Mouse (Mus musculus) CH12.LX (cell line): ENCODE data around the gene Dnajc7. TPM values are rescaled to one million over a fixed set of nuclear protein-coding genes. Genes with fewer than 3 reads are reported as not detected.
"Not testable (repeated sequence)": the region's sequence is repeated elsewhere in the genome, so short reads cannot be mapped to it uniquely, and the experiment has no call there.

ENCODE experiments used
- DNase-seq: peaks from one replicate; pipeline ENCODE4 v3.0.0-alpha.2; 2013; ENCODE audit errors: extremely low read depth
- H3K27ac ChIP-seq: 2 replicates; pipeline ENCODE4 v1.5.1; 2012; ENCODE audit warnings: low read depth, mild to moderate bottlenecking, control low read depth, moderate library complexity; ENCODE audit not compliant: insufficient read depth
- H3K27me3 ChIP-seq: replicated peaks from 2 replicates; pipeline ENCODE3; 2012; ENCODE audit warnings: inconsistent platforms
- H3K36me3 ChIP-seq, 2 experiments: replicated peaks in 1 of 2; 2 replicates each; pipeline versions ENCODE3 to v1.6.1; 2012; ENCODE audit warnings: inconsistent platforms in 1 of 2, low read length in 1 of 2, mild to moderate bottlenecking in 1 of 2, mixed read lengths in 1 of 2, moderate library complexity in 1 of 2; ENCODE audit not compliant: control insufficient read depth in 1 of 2, insufficient read depth in 1 of 2
- H3K4me1 ChIP-seq, 2 experiments: 2 replicates each; pipeline ENCODE4 v1.6.1; 2012; ENCODE audit warnings: inconsistent platforms in 1 of 2, moderate library complexity in 1 of 2; ENCODE audit not compliant: insufficient read depth in 2 of 2, control insufficient read depth in 1 of 2
- H3K4me2 ChIP-seq: 2 replicates; pipeline ENCODE4 v1.6.1; 2012; ENCODE audit warnings: low read depth, mild to moderate bottlenecking, control low read depth; ENCODE audit not compliant: poor library complexity, insufficient read depth, severe bottlenecking
- H3K4me3 ChIP-seq, 3 experiments: fragments of 150-350 bp in 1 of 3; sonication (generic) in 1 of 3; replicated peaks in 1 of 3; 2 replicates each; pipeline versions ENCODE3 to v1.5.1; 2011 to 2012; ENCODE audit warnings: low read depth in 2 of 3, low read length in 2 of 3, mild to moderate bottlenecking in 2 of 3, moderate library complexity in 2 of 3, control low read depth in 1 of 3, improper control_type of control experiment in 1 of 3, inconsistent platforms in 1 of 3, mixed read lengths in 1 of 3; ENCODE audit not compliant: poor library complexity in 1 of 3
- H3K79me2 ChIP-seq: replicated peaks from 2 replicates; pipeline ENCODE4 v1.6.1; 2012; ENCODE audit warnings: mild to moderate bottlenecking, moderate library complexity; ENCODE audit not compliant: control insufficient read depth, poor library complexity, insufficient read depth, severe bottlenecking; ENCODE audit errors: extremely low read depth
- H3K9ac ChIP-seq: 2 replicates; pipeline ENCODE4 v1.6.1; 2012; ENCODE audit warnings: low read depth, mild to moderate bottlenecking, control low read depth, moderate library complexity; ENCODE audit not compliant: insufficient read depth
- H3K9me3 ChIP-seq: replicated peaks from 2 replicates; pipeline ENCODE3; 2012; ENCODE audit warnings: low read length, inconsistent platforms, mixed read lengths
- BHLHE40 ChIP-seq: IDR thresholded peaks from 2 replicates; pipeline ENCODE4 v1.6.1; 2011; ENCODE audit warnings: mild to moderate bottlenecking, low read depth, low read length, improper control_type of control experiment
- CHD1 ChIP-seq: IDR thresholded peaks from 2 replicates; pipeline ENCODE4 v1.6.1; 2012; ENCODE audit warnings: low read depth, low read length, improper control_type of control experiment, inconsistent platforms
- E2F4 ChIP-seq: IDR thresholded peaks from 2 replicates; pipeline ENCODE4 v1.6.1; 2011; ENCODE audit warnings: low read depth, low read length, improper control_type of control experiment; ENCODE audit not compliant: insufficient replicate concordance
- ELF1 ChIP-seq: IDR thresholded peaks from 2 replicates; pipeline ENCODE4 v1.6.1; 2014; ENCODE audit warnings: low read depth, mild to moderate bottlenecking, inconsistent platforms, low read length, improper control_type of control experiment
- JUND ChIP-seq: conservative IDR thresholded peaks from 2 replicates; pipeline ENCODE4 v1.6.1; 2011; ENCODE audit warnings: low read depth, low read length, improper control_type of control experiment
- MAFK ChIP-seq: IDR thresholded peaks from 2 replicates; pipeline ENCODE4 v1.6.1; 2011; ENCODE audit warnings: low read length, improper control_type of control experiment; ENCODE audit not compliant: insufficient replicate concordance
- MAZ ChIP-seq: IDR thresholded peaks from 2 replicates; pipeline ENCODE4 v1.6.1; 2012; ENCODE audit warnings: low read depth, mild to moderate bottlenecking, inconsistent platforms, low read length, improper control_type of control experiment, moderate library complexity
- MXI1 ChIP-seq: IDR thresholded peaks from 2 replicates; pipeline ENCODE4 v1.6.1; 2011; ENCODE audit warnings: mild to moderate bottlenecking, low read depth, low read length, improper control_type of control experiment
- MYC ChIP-seq: IDR thresholded peaks from 2 replicates; pipeline ENCODE4 v1.6.1; 2011; ENCODE audit warnings: low read depth, mild to moderate bottlenecking, improper control_type of control experiment, low read length
- NELFE ChIP-seq: IDR thresholded peaks from 2 replicates; pipeline ENCODE4 v1.6.1; 2011; ENCODE audit warnings: low read depth, low read length, improper control_type of control experiment
- POLR2AphosphoS2 ChIP-seq: IDR thresholded peaks from 2 replicates; pipeline ENCODE4 v1.6.1; 2011; ENCODE audit warnings: low read depth, low read length, improper control_type of control experiment
- RCOR1 ChIP-seq: conservative IDR thresholded peaks from 2 replicates; pipeline ENCODE4 v1.6.1; 2012; ENCODE audit warnings: low read depth, mild to moderate bottlenecking, inconsistent platforms, low read length, improper control_type of control experiment
- TBP ChIP-seq: conservative IDR thresholded peaks from 2 replicates; pipeline ENCODE4 v1.6.1; 2011; ENCODE audit warnings: low read depth, low read length, improper control_type of control experiment
- UBTF ChIP-seq: IDR thresholded peaks from 2 replicates; pipeline ENCODE4 v1.6.1; 2012; ENCODE audit warnings: low read depth, mild to moderate bottlenecking, inconsistent platforms, low read length, improper control_type of control experiment, moderate library complexity
- USF2 ChIP-seq: conservative IDR thresholded peaks from 2 replicates; pipeline ENCODE4 v1.6.1; 2011; ENCODE audit warnings: low read depth, low read length, improper control_type of control experiment
- ZMIZ1 ChIP-seq: IDR thresholded peaks from 2 replicates; pipeline ENCODE4 v1.6.1; 2012; ENCODE audit warnings: low read depth, mild to moderate bottlenecking, inconsistent platforms, low read length, improper control_type of control experiment
- ZNF384 ChIP-seq: IDR thresholded peaks from 2 replicates; pipeline ENCODE4 v1.6.1; 2012; ENCODE audit warnings: low read depth, low read length, improper control_type of control experiment, inconsistent platforms
- dilution Hi-C: fragments of 300-500 bp; cut with MboI; formaldehyde crosslinking; loops from 2 replicates; pipeline ENCODE4 v1.14.3; 2020; ENCODE audit warnings: low sequenced_read_pairs; ENCODE audit not compliant: extremely low pct_unique_long_range_greater_than_20kb, extremely low pct_ligation_motif_present
- in situ Hi-C: fragments of 300-500 bp; cut with MboI; formaldehyde crosslinking; loops from 3 replicates; pipeline ENCODE4 v1.14.3; 2019; ENCODE audit warnings: low sequenced_read_pairs, low pct_ligation_motif_present, low pct_unique_long_range_greater_than_20kb, mixed read lengths
- polyA plus RNA-seq: library from polyadenylated mRNA; unstranded; fragments of >175 nt; gene quantifications from 2 replicates; pipeline ENCODE4 v1.2.1, GENCODE M21; 2012; ENCODE audit warnings: low read depth; ENCODE audit not compliant: insufficient read length
- total RNA-seq, 2 experiments: library from RNA; depleted of rRNA; stranded (reverse); fragments of 300-350 nt in 1 of 2; fragments of >200 nt in 1 of 2; gene quantifications; 2 replicates each; pipeline ENCODE4 v1.2.3; 2012 to 2014

Dnajc7 gene
- total and polyA plus RNA-seq, 3 experiments: 123 to 455 (median 249) TPM

DNA sequence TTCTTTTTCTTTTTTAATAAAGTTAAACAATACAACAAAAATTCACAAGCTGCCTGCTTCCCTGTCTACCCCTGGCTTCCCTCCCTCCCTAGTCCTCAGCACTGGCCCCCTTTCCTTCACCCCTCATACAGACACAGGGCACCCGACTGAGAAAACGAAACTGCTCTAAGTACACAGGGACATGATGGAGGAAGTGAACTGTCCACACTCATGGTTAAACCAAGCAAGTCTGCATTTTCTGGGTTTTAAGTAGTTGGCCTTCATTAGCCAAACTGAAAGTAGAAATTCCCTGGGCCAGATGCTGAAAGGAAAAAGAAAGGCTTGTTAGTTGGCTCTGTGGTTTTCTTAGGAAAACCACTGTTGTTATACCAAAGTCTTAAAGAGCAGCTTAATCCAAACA lies 37.1 kb downstream of the Dnajc7 start (continued):
- no peak for TF ChIP-seq MAFK
- TF ChIP-seq BHLHE40: peak; percentile 65
- TF ChIP-seq USF2: no peak
- TF ChIP-seq NELFE: no peak

DNA sequence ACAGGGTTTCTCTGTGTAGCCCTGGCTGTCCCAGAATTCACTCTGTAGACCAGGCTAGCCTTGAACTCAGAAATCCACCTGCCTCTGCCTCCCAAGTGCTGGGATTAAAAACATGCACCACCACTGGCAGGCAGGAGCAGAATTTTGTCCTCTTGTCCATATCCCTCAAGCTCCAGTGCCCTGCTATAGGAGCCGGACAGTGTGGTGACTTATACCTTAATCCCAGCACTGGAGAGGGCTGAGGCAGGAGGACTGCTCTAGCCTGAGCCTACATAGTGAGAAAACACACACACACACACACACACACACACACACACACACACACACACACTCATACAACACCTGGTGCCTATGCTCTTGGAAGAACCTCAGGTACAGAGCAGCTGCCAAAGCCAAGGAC lies 37.6 kb downstream of the Dnajc7 start:
- in situ Hi-C loops, dilution Hi-C loops: not testable (repeated sequence)
- Histone ChIP-seq H3K4me1 (peaks cover 64 to 99% of the 10 kb centered on the region in 2 experiments), H3K79me2 (peaks cover 31% of the 10 kb centered on the region), H3K27ac (peak overlapping the region; percentile 83), H3K36me3 (peaks cover 83 to 96% of the 10 kb centered on the region in 2 experiments)
- peak; percentile 53; the same call in 1 of the 2 replicates for TF ChIP-seq ZMIZ1
- 0 out of 2 replicates have a peak, but pooled peaks have one; percentile 67 for TF ChIP-seq CHD1
- TF ChIP-seq RCOR1: 0 out of 2 replicates have a peak, but pooled peaks have one; percentile 12
- TF ChIP-seq POLR2AphosphoS2: peak; percentile 52
- 0 out of 2 replicates have a peak, but pooled peaks have one; percentile 0 for TF ChIP-seq MYC
- TF ChIP-seq, all 38 proteins: peak for 5; not testable (repeated sequence) for 33
- H3K9me3 ChIP-seq, H3K4me3 ChIP-seq, DNase-seq, H3K27me3 ChIP-seq: not testable (repeated sequence)
- peak overlapping the region; percentile 11; the same call in 1 of the 2 replicates for H3K9ac ChIP-seq
- peak overlapping the region; percentile 67 for H3K4me2 ChIP-seq

DNA sequence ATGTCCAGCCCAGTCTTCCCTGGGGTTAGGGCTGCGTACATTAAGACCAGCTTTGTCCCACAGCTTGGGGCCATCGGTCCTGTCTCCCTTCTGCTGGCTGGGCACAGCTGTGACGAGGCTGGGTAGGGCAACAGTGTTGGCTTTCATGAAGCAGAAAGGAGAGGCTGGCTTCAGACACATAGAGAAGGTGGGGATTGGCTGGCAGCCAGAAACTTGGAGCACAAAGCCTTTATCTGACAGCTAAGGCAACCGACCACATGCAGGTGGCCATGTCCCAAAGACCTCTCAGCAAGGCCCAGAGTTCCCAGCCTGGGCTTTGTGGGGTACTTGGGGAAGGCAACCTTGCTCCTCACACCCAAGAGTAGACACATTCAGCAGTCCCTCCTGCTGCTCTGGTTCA lies 38.2 kb downstream of the Dnajc7 start:
- Histone ChIP-seq H3K4me1 (peaks cover 67 to 100% of the 10 kb centered on the region in 2 experiments), H3K79me2 (peaks cover 27% of the 10 kb centered on the region)

More for the DNA sequence above, 38.2 kb downstream of the Dnajc7 start:
- no peak for DNase-seq
- no peak overlapping the region for H3K9ac ChIP-seq
- no peaks in the 10 kb centered on the region for H3K9me3 ChIP-seq
- dilution Hi-C loops: no loop called here
- H3K4me2 ChIP-seq: no peak overlapping the region
- no peaks in the 10 kb centered on the region for H3K27me3 ChIP-seq
- no peak for TF ChIP-seq CHD1
- TF ChIP-seq MAZ: no peak
- TF ChIP-seq POLR2AphosphoS2: no peak
- no peak for TF ChIP-seq TBP
- no peak for TF ChIP-seq ELF1
- TF ChIP-seq UBTF: no peak
- TF ChIP-seq E2F4: no peak
- no peak for TF ChIP-seq MXI1
- no peak for TF ChIP-seq ZNF384
- no peak for TF ChIP-seq USF2
- no peak for TF ChIP-seq JUND
- peak overlapping the region; percentile 83 for H3K27ac ChIP-seq
- H3K36me3 ChIP-seq: peaks cover 80 to 96% of the 10 kb centered on the region in 2 experiments
- in situ Hi-C loops: no loop called here
- no peak overlapping the region for H3K4me3 ChIP-seq
